Mouse (Mus musculus): ENCODE measurements at regions not wholly inside any gene's neighbourhood (a gene's known extent, or its start where the extent isn't known, plus 50 kb on each side); places are given as distances from the start of the nearest gene placed in this dataset.

- Histone ChIP-seq H3K9me3 (ENCODE audit: control insufficient read depth, insufficient read depth, low read depth, low read length) (no peaks in the 10 kb centered on the region), H3K27ac (ENCODE audit: insufficient read depth, low read depth, low read length, poor library complexity, severe bottlenecking) (no peak overlapping the region), H3K9ac (ENCODE audit: insufficient read depth, low read depth, low read length, poor library complexity, severe bottlenecking) (no peak overlapping the region), H3K4me1 (ENCODE audit: control insufficient read depth in 2 of 2, insufficient read depth in 2 of 2, low read length in 2 of 2, poor library complexity in 1 of 2) (peaks cover 0 to 11% of the 10 kb centered on the region in 2 experiments; a peak in 1 of 4 replicates), H3K4me3 (ENCODE audit: insufficient read depth in 1 of 2, low read depth in 1 of 2, low read length in 2 of 2, poor library complexity in 1 of 2, severe bottlenecking in 1 of 2) (no peak overlapping the region), H3K36me3 (ENCODE audit: control insufficient read depth, insufficient read depth, low read length, poor library complexity, severe bottlenecking) (peaks cover 15% of the 10 kb centered on the region)
- TF ChIP-seq MAFK (IDR thresholded peaks at IDR 0.05; ENCODE audit: insufficient read depth, low read depth, low read length) (no peak), ZNF384 (IDR thresholded peaks at IDR 0.05; ENCODE audit: low read depth, low read length) (no peak), HCFC1 (IDR thresholded peaks at IDR 0.05; ENCODE audit: borderline replicate concordance, insufficient read depth, low read length) (no peak), CHD2 (IDR thresholded peaks at IDR 0.05; ENCODE audit: low read depth, low read length) (no peak), ZC3H11A (IDR thresholded peaks at IDR 0.05; ENCODE audit: borderline replicate concordance, low read depth, low read length) (no peak)
- in situ Hi-C loops (cut with MboI; ENCODE audit: low sequenced_read_pairs in 2 of 2, unreplicated experiment in 2 of 2), result no loop called here
- DNase-seq (ENCODE audit: low read depth, low spot score), result no peak
Measured at GRCm38 (mm10) chr5:33492604-33493315, 59.0 kb upstream of the Nkx1-1 start.

- Histone ChIP-seq H3K27ac (ENCODE audit: insufficient read depth, low read depth, low read length, poor library complexity, severe bottlenecking) (no peak overlapping the region), H3K9ac (ENCODE audit: insufficient read depth, low read depth, low read length, poor library complexity, severe bottlenecking) (no peak overlapping the region), H3K36me3 (ENCODE audit: control insufficient read depth, insufficient read depth, low read length, poor library complexity, severe bottlenecking) (peaks cover 5% of the 10 kb centered on the region), H3K4me3 (ENCODE audit: insufficient read depth in 1 of 2, low read depth in 1 of 2, low read length in 2 of 2, poor library complexity in 1 of 2, severe bottlenecking in 1 of 2) (no peak overlapping the region), H3K4me1 (ENCODE audit: control insufficient read depth in 2 of 2, insufficient read depth in 2 of 2, low read length in 2 of 2, poor library complexity in 1 of 2) (peaks cover 0 to 11% of the 10 kb centered on the region in 2 experiments; a peak in 1 of 4 replicates), H3K9me3 (ENCODE audit: control insufficient read depth, insufficient read depth, low read depth, low read length) (no peaks in the 10 kb centered on the region)
- in situ Hi-C loops (cut with MboI; ENCODE audit: low sequenced_read_pairs in 2 of 2, unreplicated experiment in 2 of 2), result no loop called here
- DNase-seq (ENCODE audit: low read depth, low spot score), result no peak
- TF ChIP-seq MAFK (IDR thresholded peaks at IDR 0.05; ENCODE audit: insufficient read depth, low read depth, low read length) (no peak), ZNF384 (IDR thresholded peaks at IDR 0.05; ENCODE audit: low read depth, low read length) (no peak), ZC3H11A (IDR thresholded peaks at IDR 0.05; ENCODE audit: borderline replicate concordance, low read depth, low read length) (no peak), CHD2 (IDR thresholded peaks at IDR 0.05; ENCODE audit: low read depth, low read length) (no peak), HCFC1 (IDR thresholded peaks at IDR 0.05; ENCODE audit: borderline replicate concordance, insufficient read depth, low read length) (no peak)
Measured at GRCm38 (mm10) chr5:33489286-33489685, 55.5 kb upstream of the Nkx1-1 start.

- no peak overlapping the region for H3K9ac ChIP-seq (ENCODE audit: insufficient read depth, low read depth, low read length, poor library complexity, severe bottlenecking)
- no peaks in the 10 kb centered on the region for H3K9me3 ChIP-seq (ENCODE audit: control insufficient read depth, insufficient read depth, low read depth, low read length)
- H3K27ac ChIP-seq (ENCODE audit: insufficient read depth, low read depth, low read length, poor library complexity, severe bottlenecking), result no peak overlapping the region
- H3K4me1 ChIP-seq (ENCODE audit: control insufficient read depth in 2 of 2, insufficient read depth in 2 of 2, low read length in 2 of 2, poor library complexity in 1 of 2), result peaks cover 0 to 11% of the 10 kb centered on the region in 2 experiments; a peak in 1 of 4 replicates
- H3K36me3 ChIP-seq (ENCODE audit: control insufficient read depth, insufficient read depth, low read length, poor library complexity, severe bottlenecking), result peaks cover 5% of the 10 kb centered on the region
- no peak overlapping the region for H3K4me3 ChIP-seq (ENCODE audit: insufficient read depth in 1 of 2, low read depth in 1 of 2, low read length in 2 of 2, poor library complexity in 1 of 2, severe bottlenecking in 1 of 2)
- in situ Hi-C loops (cut with MboI; ENCODE audit: low sequenced_read_pairs in 2 of 2, unreplicated experiment in 2 of 2), result no loop called here
- no peak for TF ChIP-seq HCFC1 (IDR thresholded peaks at IDR 0.05; ENCODE audit: borderline replicate concordance, insufficient read depth, low read length)
- TF ChIP-seq ZC3H11A (IDR thresholded peaks at IDR 0.05; ENCODE audit: borderline replicate concordance, low read depth, low read length), result no peak
- TF ChIP-seq ZNF384 (IDR thresholded peaks at IDR 0.05; ENCODE audit: low read depth, low read length), result no peak
- no peak for TF ChIP-seq MAFK (IDR thresholded peaks at IDR 0.05; ENCODE audit: insufficient read depth, low read depth, low read length)
- TF ChIP-seq CHD2 (IDR thresholded peaks at IDR 0.05; ENCODE audit: low read depth, low read length), result no peak
- no peak for DNase-seq (ENCODE audit: low read depth, low spot score)
Measured at GRCm38 (mm10) chr5:33488152-33488561, 54.4 kb upstream of the Nkx1-1 start.

GRCm38 (mm10) chr5:33485765-33486164 lies 52.0 kb upstream of the Nkx1-1 start:
- in situ Hi-C loops (cut with MboI; ENCODE audit: low sequenced_read_pairs in 2 of 2, unreplicated experiment in 2 of 2), result no loop called here
- H3K36me3 ChIP-seq (ENCODE audit: control insufficient read depth, insufficient read depth, low read length, poor library complexity, severe bottlenecking), result peaks cover 3% of the 10 kb centered on the region; the same call in 1 of the 2 replicates
- peaks cover 0 to 11% of the 10 kb centered on the region in 2 experiments; a peak in 1 of 4 replicates for H3K4me1 ChIP-seq (ENCODE audit: control insufficient read depth in 2 of 2, insufficient read depth in 2 of 2, low read length in 2 of 2, poor library complexity in 1 of 2)
- TF ChIP-seq HCFC1 (IDR thresholded peaks at IDR 0.05; ENCODE audit: borderline replicate concordance, insufficient read depth, low read length), result no peak
- no peak for TF ChIP-seq CHD2 (IDR thresholded peaks at IDR 0.05; ENCODE audit: low read depth, low read length)
- TF ChIP-seq MAFK (IDR thresholded peaks at IDR 0.05; ENCODE audit: insufficient read depth, low read depth, low read length), result no peak
- TF ChIP-seq ZC3H11A (IDR thresholded peaks at IDR 0.05; ENCODE audit: borderline replicate concordance, low read depth, low read length), result no peak
- TF ChIP-seq ZNF384 (IDR thresholded peaks at IDR 0.05; ENCODE audit: low read depth, low read length), result no peak
- no peak for DNase-seq (ENCODE audit: low read depth, low spot score)
- no peak overlapping the region for H3K9ac ChIP-seq (ENCODE audit: insufficient read depth, low read depth, low read length, poor library complexity, severe bottlenecking)
- H3K27ac ChIP-seq (ENCODE audit: insufficient read depth, low read depth, low read length, poor library complexity, severe bottlenecking), result no peak overlapping the region
- no peak overlapping the region for H3K4me3 ChIP-seq (ENCODE audit: insufficient read depth in 1 of 2, low read depth in 1 of 2, low read length in 2 of 2, poor library complexity in 1 of 2, severe bottlenecking in 1 of 2)
- no peaks in the 10 kb centered on the region for H3K9me3 ChIP-seq (ENCODE audit: control insufficient read depth, insufficient read depth, low read depth, low read length)
